Mouse (Mus musculus) hindbrain, postnatal 0 days (tissue): ENCODE data around the gene Apbb2. TPM values are rescaled to one million over a fixed set of nuclear protein-coding genes. Genes with fewer than 3 reads are reported as not detected.

Experiments used
- ATAC-seq: fragments of 200-750 bp; cut with Nextera tagmentation; 2 replicates; pipeline ENCODE4 v1.8.0; 2017; ENCODE audit warnings: mild to moderate bottlenecking, moderate TSS enrichment, moderate library complexity
- DNase-seq: peaks from one replicate; pipeline ENCODE4 v3.0.0-alpha.2; 2015; ENCODE audit warnings: low spot score
- H3K27ac ChIP-seq: fragments of 300-500 bp; sonication (generic); 2 replicates; pipeline ENCODE4 v1.5.1; 2014; ENCODE audit warnings: mild to moderate bottlenecking
- H3K27me3 ChIP-seq: fragments of 300-500 bp; sonication (generic); 2 replicates; pipeline ENCODE4 v1.6.1; 2014; ENCODE audit warnings: low read length, mixed read lengths; ENCODE audit not compliant: insufficient read depth
- H3K36me3 ChIP-seq: fragments of 300-500 bp; sonication (generic); 2 replicates; pipeline ENCODE4 v1.6.1; 2014; ENCODE audit warnings: low read length, mixed read lengths; ENCODE audit not compliant: insufficient read depth
- H3K4me1 ChIP-seq: fragments of 300-500 bp; sonication (generic); 2 replicates; pipeline ENCODE4 v1.6.1; 2014; ENCODE audit warnings: antibody characterized with exemption, low read length, mixed read lengths; ENCODE audit not compliant: insufficient read depth
- H3K4me2 ChIP-seq: fragments of 300-500 bp; sonication (generic); 2 replicates; pipeline ENCODE4 v1.6.1; 2014; ENCODE audit warnings: low read depth, mild to moderate bottlenecking, low read length, moderate library complexity, mixed read lengths
- H3K4me3 ChIP-seq: fragments of 300-500 bp; sonication (generic); 2 replicates; pipeline ENCODE4 v1.5.1; 2014; ENCODE audit warnings: low read length
- H3K9ac ChIP-seq: fragments of 300-500 bp; sonication (generic); replicated peaks from 2 replicates; pipeline ENCODE4 v1.6.1; 2014; ENCODE audit warnings: mild to moderate bottlenecking, low read length, moderate library complexity, mixed read lengths
- H3K9me3 ChIP-seq: fragments of 300-500 bp; sonication (generic); 2 replicates; pipeline ENCODE4 v1.6.1; 2016; ENCODE audit warnings: low read length, mixed read lengths
- CTCF ChIP-seq: IDR thresholded peaks from 2 replicates; pipeline ENCODE4 v1.5.1; 2016; ENCODE audit warnings: antibody characterized with exemption, control low read depth, low read depth
- WGBS: fragments of 180-500 bp; shearing (Covaris S2); extraction: QIAGEN DNeasy Blood & Tissue Kit; methylation state at CpG from one replicate; pipeline ENCODE4 v1.1.7; 2014; 5-methylcytosine and 5-hydroxymethylcytosine counted together
- polyA plus RNA-seq: library from polyadenylated mRNA; unstranded; fragments of >200 nt; fragmentation: Nextera tagmentation; extraction: Ambion mirVana; gene quantifications from 2 replicates; pipeline ENCODE4 v1.2.1, GENCODE M21; 2015
- total RNA-seq: library from RNA; depleted of rRNA; stranded (reverse); fragments of >200 nt; gene quantifications from 2 replicates; pipeline ENCODE4 v1.2.3, GENCODE M21; 2014

Apbb2 gene
- total and polyA plus RNA-seq, 2 experiments from 2014 or later: 72.1 to 76.9 TPM

- H3K4me1 ChIP-seq: peaks cover 7% of the 10 kb centered on the region; the same call in 1 of the 2 replicates
- WGBS: 72% methylated on average over 8 of the region's 8 CpGs
- H3K9me3 ChIP-seq: no peaks in the 10 kb centered on the region
- no peak overlapping the region for H3K9ac ChIP-seq
- no peak for TF ChIP-seq CTCF
- H3K4me3 ChIP-seq: no peak overlapping the region
- DNase-seq: no peak
- no peak overlapping the region for H3K4me2 ChIP-seq
- no peak for ATAC-seq
- no peak overlapping the region for H3K27ac ChIP-seq
- no peaks in the 10 kb centered on the region for H3K36me3 ChIP-seq
- H3K27me3 ChIP-seq: no peaks in the 10 kb centered on the region
Observed at GRCm38 (mm10) chr5:66527090-66527489, 91.5 kb downstream of the Apbb2 start.

GRCm38 (mm10) chr5:66525002-66525401 is 93.6 kb downstream of the Apbb2 start:
- Histone ChIP-seq H3K9ac (no peak overlapping the region), H3K27me3 (no peaks in the 10 kb centered on the region), H3K27ac (no peak overlapping the region), H3K36me3 (no peaks in the 10 kb centered on the region), H3K4me3 (no peak overlapping the region), H3K4me1 (peaks cover 7% of the 10 kb centered on the region; the same call in 1 of the 2 replicates), H3K4me2 (no peak overlapping the region), H3K9me3 (no peaks in the 10 kb centered on the region)
- no peak for TF ChIP-seq CTCF
- DNase-seq (no peak), ATAC-seq (no peak)
- WGBS: 70% methylated on average over 4 of the region's 4 CpGs

- Histone ChIP-seq H3K36me3 (no peaks in the 10 kb centered on the region), H3K27me3 (no peaks in the 10 kb centered on the region), H3K9ac (no peak overlapping the region), H3K9me3 (no peaks in the 10 kb centered on the region), H3K4me2 (no peak overlapping the region), H3K27ac (no peak overlapping the region), H3K4me3 (no peak overlapping the region), H3K4me1 (peaks cover 7% of the 10 kb centered on the region; the same call in 1 of the 2 replicates)
- ATAC-seq (no peak), DNase-seq (no peak)
- no peak for TF ChIP-seq CTCF
- 56% methylated on average over 16 of the region's 16 CpGs for WGBS
Observed at GRCm38 (mm10) chr5:66523681-66524503, 94.7 kb downstream of the Apbb2 start.

GRCm38 (mm10) chr5:66521250-66521649 is 97.3 kb downstream of the Apbb2 start:
- no peak overlapping the region for H3K9ac ChIP-seq
- H3K9me3 ChIP-seq: no peaks in the 10 kb centered on the region
- H3K4me1 ChIP-seq: peaks cover 7% of the 10 kb centered on the region; the same call in 1 of the 2 replicates
- H3K36me3 ChIP-seq: no peaks in the 10 kb centered on the region
- H3K4me3 ChIP-seq: no peak overlapping the region
- H3K27me3 ChIP-seq: no peaks in the 10 kb centered on the region
- H3K27ac ChIP-seq: no peak overlapping the region
- WGBS: 76% methylated on average over 2 of the region's 2 CpGs
- TF ChIP-seq CTCF: no peak
- ATAC-seq: no peak
- H3K4me2 ChIP-seq: no peak overlapping the region
- DNase-seq: no peak

- H3K9me3 ChIP-seq: no peaks in the 10 kb centered on the region
- no peak overlapping the region for H3K9ac ChIP-seq
- H3K27ac ChIP-seq: no peak overlapping the region
- H3K4me1 ChIP-seq: peaks cover 7% of the 10 kb centered on the region; the same call in 1 of the 2 replicates
- H3K27me3 ChIP-seq: no peaks in the 10 kb centered on the region
- DNase-seq: no peak
- ATAC-seq: no peak
- no peak overlapping the region for H3K4me2 ChIP-seq
- 52% methylated on average over 5 of the region's 5 CpGs for WGBS
- TF ChIP-seq CTCF: no peak
- no peaks in the 10 kb centered on the region for H3K36me3 ChIP-seq
- no peak overlapping the region for H3K4me3 ChIP-seq
Observed at GRCm38 (mm10) chr5:66519511-66519910, 99.1 kb downstream of the Apbb2 start.

- no peak for TF ChIP-seq CTCF
- no peak for DNase-seq
- Histone ChIP-seq H3K27me3 (no peaks in the 10 kb centered on the region), H3K9me3 (no peaks in the 10 kb centered on the region), H3K36me3 (no peaks in the 10 kb centered on the region), H3K9ac (no peak overlapping the region), H3K27ac (no peak overlapping the region), H3K4me3 (no peak overlapping the region), H3K4me2 (no peak overlapping the region), H3K4me1 (peaks cover 3% of the 10 kb centered on the region; the same call in 1 of the 2 replicates)
- 46% methylated on average over 14 of the region's 14 CpGs for WGBS
- no peak for ATAC-seq
Observed at GRCm38 (mm10) chr5:66518411-66519006, 100.1 kb downstream of the Apbb2 start.

- no peak overlapping the region for H3K9ac ChIP-seq
- no peak for TF ChIP-seq CTCF
- H3K36me3 ChIP-seq: no peaks in the 10 kb centered on the region
- ATAC-seq (no peak), DNase-seq (no peak)
- no peak overlapping the region for H3K4me2 ChIP-seq
- no peak overlapping the region for H3K4me3 ChIP-seq
- 54% methylated on average over 6 of the region's 6 CpGs for WGBS
- H3K27ac ChIP-seq: no peak overlapping the region
- H3K27me3 ChIP-seq: no peaks in the 10 kb centered on the region
- H3K4me1 ChIP-seq: no peaks in the 10 kb centered on the region
- no peaks in the 10 kb centered on the region for H3K9me3 ChIP-seq
Observed at GRCm38 (mm10) chr5:66517503-66517902, 101.1 kb downstream of the Apbb2 start.
